Mouse (Mus musculus) C2C12 (cell line): Measurements from ENCODE around the gene Epx. TPM values are rescaled to one million over a fixed set of nuclear protein-coding genes. Genes with fewer than 3 reads are reported as not detected.

Experiments
- H3K27me3 ChIP-seq: one replicate; pipeline ENCODE4 v1.6.1; 2011; ENCODE audit not compliant: control insufficient read depth, insufficient read depth, insufficient read length
- H3K36me3 ChIP-seq: one replicate; pipeline ENCODE4 v1.6.1; 2011; ENCODE audit not compliant: control insufficient read depth, insufficient read depth
- H3K4me3 ChIP-seq: one replicate; pipeline ENCODE4 v1.5.1; 2011; ENCODE audit warnings: mild to moderate bottlenecking, control low read depth; ENCODE audit not compliant: poor library complexity, insufficient read depth, severe bottlenecking
- H3K79me2 ChIP-seq: one replicate; pipeline ENCODE4 v1.6.1; 2011; ENCODE audit not compliant: control insufficient read depth, insufficient read depth
- H3K79me3 ChIP-seq: one replicate; pipeline ENCODE4 v1.6.1; 2011; ENCODE audit warnings: low read depth, control low read depth
- H3ac ChIP-seq: one replicate; pipeline ENCODE3; 2011; ENCODE audit warnings: low read depth; ENCODE audit not compliant: control insufficient read depth, insufficient read length
- CEBPB ChIP-seq: IDR thresholded peaks from one replicate; pipeline ENCODE4 v1.6.1; 2011; ENCODE audit warnings: low read depth, mild to moderate bottlenecking, control low read depth, moderate library complexity
- CTCF ChIP-seq: IDR thresholded peaks from one replicate; pipeline ENCODE4 v1.5.1; 2011; ENCODE audit not compliant: control insufficient read depth, insufficient read depth, insufficient read length
- FOSL1 ChIP-seq: IDR thresholded peaks from one replicate; pipeline ENCODE4 v1.8.0; 2011; ENCODE audit warnings: mild to moderate bottlenecking, low read length; ENCODE audit not compliant: poor library complexity, insufficient read depth, severe bottlenecking
- MAX ChIP-seq: IDR thresholded peaks from one replicate; pipeline ENCODE4 v1.6.1; 2011; ENCODE audit warnings: mild to moderate bottlenecking, control low read depth
- MYOD1 ChIP-seq: IDR thresholded peaks from one replicate; pipeline ENCODE4 v1.6.1; 2011; ENCODE audit warnings: low read depth; ENCODE audit not compliant: control insufficient read depth, insufficient read length
- MYOG ChIP-seq: IDR thresholded peaks from one replicate; pipeline ENCODE4 v1.6.1; 2011; ENCODE audit not compliant: control insufficient read depth, insufficient read length; ENCODE audit errors: extremely low read depth
- USF1 ChIP-seq: IDR thresholded peaks from one replicate; pipeline ENCODE4 v1.6.1; 2011; ENCODE audit warnings: low read depth, mild to moderate bottlenecking, control low read depth, moderate library complexity
- polyA plus RNA-seq: library from polyadenylated mRNA; unstranded; fragments of >200 nt; fragmentation: generic; extraction: Trizol; gene quantifications from one replicate; pipeline ENCODE4 v1.2.1, GENCODE M21; 2012; ENCODE audit warnings: missing spikeins

Epx gene
- polyA plus RNA-seq, 1 experiment: not detected

DNA sequence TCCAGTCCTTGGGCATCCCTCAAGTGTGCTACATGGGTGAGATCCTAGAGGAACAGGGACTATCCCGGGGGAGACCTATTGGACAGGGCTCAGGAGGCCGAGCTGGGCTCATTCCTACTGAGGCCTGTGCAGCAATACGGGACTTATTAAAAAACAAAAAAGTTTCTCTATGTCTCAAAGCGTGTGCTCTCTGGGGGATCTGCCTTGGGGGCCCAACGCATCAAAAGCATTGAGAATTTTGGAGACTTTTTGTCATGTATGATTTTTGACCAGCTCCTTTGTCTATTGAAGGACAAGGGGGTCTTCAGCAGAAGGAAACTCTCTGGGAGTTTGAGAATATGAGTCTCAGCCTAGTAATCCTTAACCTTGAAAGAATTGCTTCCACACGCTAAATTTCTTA, 16.8 kb upstream of the Epx start, which contains the start of gene Olfr462:
TSS of gene Olfr462 (minus strand) at position 101 of the 400 bp plus-strand sequence.
- Histone ChIP-seq H3K79me3 (no peaks in the 10 kb centered on the region), H3K79me2 (no peaks in the 10 kb centered on the region), H3K36me3 (no peaks in the 10 kb centered on the region), H3K27me3 (peaks cover 27% of the 10 kb centered on the region), H3K4me3 (no peak within 1 kb of the TSS), H3ac (no peak within 1 kb of the TSS)
- no peak for TF ChIP-seq USF1

GRCm38 (mm10) chr11:87884856-87885255, 9.5 kb upstream of the Epx start:
- Histone ChIP-seq H3K36me3 (no peaks in the 10 kb centered on the region), H3K79me3 (no peaks in the 10 kb centered on the region), H3K4me3 (no peak overlapping the region), H3K79me2 (no peaks in the 10 kb centered on the region), H3ac (no peak overlapping the region), H3K27me3 (peaks cover 39% of the 10 kb centered on the region)
- TF ChIP-seq CTCF (no peak), MAX (no peak), MYOG (no peak), CEBPB (no peak), USF1 (no peak), FOSL1 (no peak), MYOD1 (no peak)

GRCm38 (mm10) chr11:87883493-87883892, 8.2 kb upstream of the Epx start:
- no peak overlapping the region for H3ac ChIP-seq
- H3K79me2 ChIP-seq: no peaks in the 10 kb centered on the region
- TF ChIP-seq MYOG (no peak), CTCF (no peak), CEBPB (no peak), MAX (no peak), MYOD1 (no peak), USF1 (no peak), FOSL1 (no peak)
- no peaks in the 10 kb centered on the region for H3K36me3 ChIP-seq
- no peaks in the 10 kb centered on the region for H3K79me3 ChIP-seq
- peaks cover 37% of the 10 kb centered on the region for H3K27me3 ChIP-seq
- H3K4me3 ChIP-seq: no peak overlapping the region

- no peak for TF ChIP-seq MAX
- no peak for TF ChIP-seq MYOG
- no peak for TF ChIP-seq MYOD1
- H3ac ChIP-seq: no peak overlapping the region
- H3K79me2 ChIP-seq: no peaks in the 10 kb centered on the region
- no peak overlapping the region for H3K4me3 ChIP-seq
- no peaks in the 10 kb centered on the region for H3K79me3 ChIP-seq
- H3K27me3 ChIP-seq: peaks cover 45% of the 10 kb centered on the region
- no peaks in the 10 kb centered on the region for H3K36me3 ChIP-seq
Measured at GRCm38 (mm10) chr11:87881714-87882113, 6.4 kb upstream of the Epx start.

- H3K27me3 ChIP-seq: peaks cover 60% of the 10 kb centered on the region
- no peaks in the 10 kb centered on the region for H3K79me2 ChIP-seq
Measured at GRCm38 (mm10) chr11:87879826-87880225, 4.5 kb upstream of the Epx start.

DNA sequence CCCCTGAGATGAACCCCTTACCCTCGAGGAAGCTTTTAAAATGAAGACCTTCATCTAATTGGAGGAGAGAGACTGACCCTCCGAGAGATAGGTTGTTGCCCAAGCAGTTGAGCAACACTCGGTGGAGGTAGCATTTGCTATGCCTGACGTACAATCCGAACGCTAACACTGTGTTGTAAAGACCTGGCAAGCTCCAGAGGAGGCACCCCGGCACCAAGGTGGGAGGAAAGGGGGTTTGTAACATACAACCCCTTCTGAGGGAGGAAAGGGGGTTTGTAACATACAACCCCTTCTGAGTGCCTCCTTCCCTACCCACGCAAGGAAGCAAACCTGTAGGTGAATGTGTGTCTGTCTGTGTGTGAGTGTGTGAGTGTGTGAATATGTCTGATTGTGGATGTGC, 3.6 kb downstream of the Epx start:
- Histone ChIP-seq H3K27me3 (peaks cover 67% of the 10 kb centered on the region), H3K79me3 (no peaks in the 10 kb centered on the region), H3K4me3 (no peak overlapping the region), H3K36me3 (no peaks in the 10 kb centered on the region), H3K79me2 (no peaks in the 10 kb centered on the region), H3ac (no peak overlapping the region)
- no peak for TF ChIP-seq MYOD1
- TF ChIP-seq MYOG: no peak
- TF ChIP-seq USF1: no peak
- TF ChIP-seq CTCF: no peak
- no peak for TF ChIP-seq MAX
- TF ChIP-seq FOSL1: no peak
- no peak for TF ChIP-seq CEBPB

More at GRCm38 (mm10) chr11:87879826-87880225, 4.5 kb upstream of the Epx start:
- Histone ChIP-seq H3K36me3 (no peaks in the 10 kb centered on the region), H3K79me3 (no peaks in the 10 kb centered on the region), H3ac (no peak overlapping the region), H3K4me3 (no peak overlapping the region)
- TF ChIP-seq MAX (no peak), MYOD1 (no peak), MYOG (no peak), CTCF (no peak), USF1 (no peak), CEBPB (no peak), FOSL1 (no peak)
